Mouse (Mus musculus): ENCODE data around the gene Gm436. TPM values are rescaled to one million over a fixed set of nuclear protein-coding genes. Genes with fewer than 3 reads are reported as not detected.

Gene Gm436
- not detected in 2 replicates for polyA plus RNA-seq (2012; rRNA removed)

DNA sequence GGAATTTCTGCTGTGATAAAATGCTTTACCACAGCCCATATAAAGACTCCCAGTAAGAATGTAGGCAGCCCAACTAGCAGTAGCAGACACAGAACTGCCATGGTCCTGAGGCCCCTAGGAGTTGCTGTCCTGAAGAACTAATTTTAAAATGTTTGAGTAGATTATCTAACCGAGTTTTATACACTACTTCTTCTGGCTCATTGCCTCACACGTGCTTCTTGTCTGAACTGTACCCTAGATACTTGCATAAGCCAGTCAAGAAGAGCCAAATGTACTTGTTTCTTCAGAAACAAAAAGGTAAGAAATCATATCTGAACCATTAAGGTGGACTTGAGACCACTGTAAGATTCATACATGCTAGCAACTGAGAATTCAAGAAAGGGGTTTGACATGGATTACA, at the start of gene Gm436:
Gene Gm436, minus strand, starts transcription at position 101 of the 400 bp plus-strand sequence.
- TF ChIP-seq CTCF (IDR thresholded peaks at IDR 0.05; ENCODE audit: borderline replicate concordance, extremely low read depth, insufficient read depth, insufficient read length) (no peak), POLR2A (IDR thresholded peaks at IDR 0.05; ENCODE audit: borderline replicate concordance, extremely low read depth, insufficient read depth, insufficient read length, poor library complexity, severe bottlenecking) (no peak)
- no peak for DNase-seq (ENCODE audit: low read depth)

- no peak for DNase-seq (ENCODE audit: low read depth)
- TF ChIP-seq POLR2A (IDR thresholded peaks at IDR 0.05; ENCODE audit: borderline replicate concordance, extremely low read depth, insufficient read depth, insufficient read length, poor library complexity, severe bottlenecking), result no peak
- TF ChIP-seq CTCF (IDR thresholded peaks at IDR 0.05; ENCODE audit: borderline replicate concordance, extremely low read depth, insufficient read depth, insufficient read length), result no peak
Observed at GRCm38 (mm10) chr4:144721304-144721703, 35.1 kb upstream of the Gm436 start, which contains the start of gene Gm13178. Gm13178 (minus strand) TSS chr4:144721404.

DNA sequence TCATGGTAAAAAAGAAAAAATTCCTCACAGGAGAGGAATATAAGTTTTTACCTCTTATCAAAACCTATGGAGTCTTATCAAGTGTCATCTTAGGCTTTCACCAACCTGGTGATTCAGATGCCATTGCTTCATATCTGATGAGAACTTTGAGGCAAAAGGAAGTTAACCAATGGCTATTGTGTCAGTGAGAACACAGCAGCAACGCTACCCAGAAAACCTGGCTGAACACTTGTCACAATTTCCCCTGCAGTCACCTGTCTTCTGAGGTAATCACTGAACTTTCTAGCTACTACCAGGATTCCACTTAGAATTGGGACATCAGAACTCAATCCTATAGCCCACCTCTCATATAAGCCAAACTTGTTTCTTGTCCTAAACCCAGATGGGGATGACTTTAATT, 33.5 kb upstream of the Gm436 start:
- TF ChIP-seq POLR2A (IDR thresholded peaks at IDR 0.05; ENCODE audit: borderline replicate concordance, extremely low read depth, insufficient read depth, insufficient read length, poor library complexity, severe bottlenecking), result no peak
- no peak for DNase-seq (ENCODE audit: low read depth)

DNA sequence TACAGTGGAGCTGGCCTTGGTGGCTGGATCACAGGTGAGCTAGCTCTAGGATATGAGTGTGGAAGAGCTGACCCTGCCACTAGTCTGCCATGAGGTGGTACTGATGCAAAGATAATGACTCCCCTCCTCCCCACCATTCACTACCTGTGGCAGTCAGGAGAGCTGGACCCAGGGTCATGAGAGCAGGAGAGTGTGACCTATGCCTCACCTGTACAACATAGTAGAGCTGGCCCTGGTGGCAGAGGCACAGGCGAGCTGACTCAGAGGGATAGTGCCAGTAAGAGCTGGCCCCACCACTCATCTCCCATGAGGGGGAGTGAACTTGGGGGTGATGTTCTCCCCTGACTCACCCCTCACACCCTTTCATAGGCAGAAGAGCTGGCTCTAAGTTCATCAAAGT, 32.1 kb upstream of the Gm436 start:
- DNase-seq (ENCODE audit: low read depth), result no peak
- no peak for TF ChIP-seq POLR2A (IDR thresholded peaks at IDR 0.05; ENCODE audit: borderline replicate concordance, extremely low read depth, insufficient read depth, insufficient read length, poor library complexity, severe bottlenecking)

DNA sequence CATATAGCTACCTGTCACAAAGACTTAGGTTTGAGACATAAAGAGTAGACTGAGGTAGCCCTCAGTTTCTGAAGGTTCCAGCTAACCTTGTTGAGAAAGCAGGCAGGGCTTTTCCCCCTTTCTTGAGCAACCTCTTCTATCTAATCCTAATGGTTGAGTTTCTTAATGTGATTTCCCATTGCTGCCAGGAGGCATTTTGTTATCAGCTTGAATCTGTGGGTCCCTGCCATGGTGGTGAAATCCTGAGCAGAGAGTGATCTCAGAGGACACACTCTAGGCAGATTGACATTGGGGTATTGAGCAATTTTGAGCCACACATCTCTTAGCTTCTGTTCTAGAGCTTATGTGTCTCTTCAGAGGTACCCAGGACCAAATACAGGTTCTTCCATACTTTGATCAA, 47.9 kb downstream of the Gm436 start:
- no peak for DNase-seq (ENCODE audit: low read depth)
- no peak for TF ChIP-seq CTCF (IDR thresholded peaks at IDR 0.05; ENCODE audit: borderline replicate concordance, extremely low read depth, insufficient read depth, insufficient read length)
- TF ChIP-seq POLR2A (IDR thresholded peaks at IDR 0.05; ENCODE audit: borderline replicate concordance, extremely low read depth, insufficient read depth, insufficient read length, poor library complexity, severe bottlenecking), result no peak

Other genes starting within 250 kb of the Gm436 start
- gene 1700012P22Rik, start 247.6 kb downstream of the Gm436 start, polyA plus RNA-seq (2012; rRNA removed), result 0.08 TPM in 1 of 2 replicates, not detected in the other
- not detected in 2 replicates for gene Gm9944, start 233.1 kb downstream of the Gm436 start, polyA plus RNA-seq (2012; rRNA removed)
- gene Aadacl3, start 222.6 kb downstream of the Gm436 start, polyA plus RNA-seq (2012; rRNA removed), result not detected in 2 replicates
- not detected in 2 replicates for gene 9430007A20Rik, start 166.5 kb downstream of the Gm436 start, polyA plus RNA-seq (2012; rRNA removed)
- not detected in 2 replicates for gene Gm13124, start 121.2 kb downstream of the Gm436 start, polyA plus RNA-seq (2012; rRNA removed)
- not detected in 2 replicates for gene Aadacl4, start 72.7 kb downstream of the Gm436 start, polyA plus RNA-seq (2012; rRNA removed)
- not detected in 2 replicates for gene Gm13178, start 35.0 kb upstream of the Gm436 start, polyA plus RNA-seq (2012; rRNA removed)
- not detected in 2 replicates for gene Gm438, start 100.2 kb upstream of the Gm436 start, polyA plus RNA-seq (2012; rRNA removed)
- 12.2 and 20.0 TPM in 2 replicates for gene Dhrs3, start 206.5 kb upstream of the Gm436 start, polyA plus RNA-seq (2012; rRNA removed)